Mouse (Mus musculus): ENCODE results near the gene Lhb.
"Not testable (repeated sequence)": the region's sequence is repeated elsewhere in the genome, so short reads cannot be mapped to it uniquely, and the experiment has no call there.

The Lhb gene

GRCm38 (mm10) chr7:45455932-45456696 is 35.5 kb downstream of the Lhb start:
- no peak for DNase-seq

DNA sequence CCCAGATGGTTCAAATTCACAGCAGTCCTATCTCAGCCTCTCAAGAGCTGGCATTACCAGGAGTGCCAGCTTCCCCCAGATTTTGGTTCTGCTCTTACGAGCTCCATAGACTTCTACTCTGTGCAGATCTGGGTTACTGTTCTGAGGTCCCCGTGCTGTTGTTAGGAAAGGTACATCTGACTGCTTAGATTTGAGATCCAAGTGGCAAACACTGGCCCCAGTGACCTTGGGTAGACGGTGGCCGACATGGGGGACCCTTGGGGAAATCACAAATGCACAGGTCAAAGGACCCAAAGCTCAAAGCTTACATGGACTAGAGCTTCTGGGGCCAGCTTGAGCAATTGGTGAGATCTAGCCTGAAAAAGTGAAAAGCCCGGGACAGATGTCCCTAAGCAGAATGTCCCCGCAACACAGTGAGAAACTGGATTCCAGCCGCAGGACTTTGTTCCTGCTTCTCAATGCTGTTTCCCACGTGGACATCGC is 36.1 kb downstream of the Lhb start:
- DNase-seq, result no peak

- no peak for DNase-seq
Observed at GRCm38 (mm10) chr7:45457204-45458060, 36.8 kb downstream of the Lhb start.

- DNase-seq, result peak; percentile 87
Observed at GRCm38 (mm10) chr7:45458748-45459563, 38.3 kb downstream of the Lhb start.

GRCm38 (mm10) chr7:45459564-45460140 is 39.0 kb downstream of the Lhb start, which contains the start of gene Ftl1:
Gene Ftl1, minus strand, starts transcription at chr7:45459884.
- peak; percentile 95 for DNase-seq

GRCm38 (mm10) chr7:45460377-45460776 is 39.8 kb downstream of the Lhb start:
- no peak for DNase-seq

- DNase-seq, result peak; percentile 26
Observed at GRCm38 (mm10) chr7:45460860-45461314, 40.3 kb downstream of the Lhb start.

- no peak for DNase-seq
Observed at GRCm38 (mm10) chr7:45461326-45461725, 40.7 kb downstream of the Lhb start.

DNA sequence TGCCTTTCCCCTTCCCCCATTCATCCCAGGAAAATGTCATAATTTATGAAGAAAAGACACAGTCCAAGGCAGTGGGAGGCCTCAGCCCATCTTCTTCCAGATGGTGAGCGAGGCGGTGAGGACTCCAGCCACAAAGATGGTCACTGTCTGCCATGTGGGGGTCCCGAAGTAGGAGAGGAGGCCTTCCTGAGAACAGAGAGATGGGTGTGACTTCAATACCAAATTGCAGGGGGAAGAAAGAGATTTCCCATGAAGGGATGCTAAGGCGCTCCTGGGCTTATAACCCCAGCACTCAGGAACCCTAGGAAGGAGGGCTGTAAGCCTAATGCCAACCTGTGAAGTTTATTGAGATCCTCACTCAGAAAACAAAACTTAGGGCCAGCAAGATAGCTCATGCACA is 41.2 kb downstream of the Lhb start:
- no peak for DNase-seq

GRCm38 (mm10) chr7:45462325-45462724 is 41.7 kb downstream of the Lhb start:
- no peak for DNase-seq

- not testable (repeated sequence) for DNase-seq
Observed at GRCm38 (mm10) chr7:45462868-45463267, 42.2 kb downstream of the Lhb start.

- no peak for DNase-seq
Observed at GRCm38 (mm10) chr7:45463987-45464778, 43.6 kb downstream of the Lhb start.

- no peak for DNase-seq
Observed at GRCm38 (mm10) chr7:45465112-45465511, 44.5 kb downstream of the Lhb start.

- peak; percentile 30 for DNase-seq
Observed at GRCm38 (mm10) chr7:45465549-45465948, 44.9 kb downstream of the Lhb start.

- peak; percentile 88 for DNase-seq
Observed at GRCm38 (mm10) chr7:45466283-45467089, 45.9 kb downstream of the Lhb start, which contains the start of gene Bax. Gene Bax, minus strand, starts transcription at chr7:45466898.

DNA sequence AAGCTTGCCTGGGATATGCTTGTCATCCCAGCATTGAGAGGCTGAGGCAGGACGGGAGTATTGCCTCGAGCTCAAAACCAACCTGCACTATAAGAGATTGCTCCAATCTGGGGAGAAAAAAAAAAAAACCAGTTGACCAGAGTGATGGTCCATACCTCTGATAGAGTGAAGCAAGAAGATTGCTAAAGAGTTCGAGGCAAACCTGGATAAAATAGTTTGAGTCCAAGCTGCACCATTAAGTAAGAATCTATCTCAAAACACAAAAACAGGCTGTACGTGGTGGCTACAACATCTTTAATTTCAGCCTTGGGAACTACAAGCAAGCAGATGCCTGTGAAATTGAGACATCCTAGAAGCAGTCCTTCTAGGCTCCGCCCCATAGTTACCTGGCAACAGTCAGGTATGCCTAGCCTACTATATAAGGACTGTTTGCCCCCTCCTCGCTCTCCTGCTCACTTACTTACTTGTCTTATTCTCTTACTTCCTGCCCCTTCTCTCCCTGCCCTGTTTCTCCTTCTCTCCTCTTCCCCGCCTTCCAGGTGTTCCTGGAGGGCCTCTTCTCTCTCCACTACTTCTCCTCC is 46.6 kb downstream of the Lhb start:
- no peak for DNase-seq

DNA sequence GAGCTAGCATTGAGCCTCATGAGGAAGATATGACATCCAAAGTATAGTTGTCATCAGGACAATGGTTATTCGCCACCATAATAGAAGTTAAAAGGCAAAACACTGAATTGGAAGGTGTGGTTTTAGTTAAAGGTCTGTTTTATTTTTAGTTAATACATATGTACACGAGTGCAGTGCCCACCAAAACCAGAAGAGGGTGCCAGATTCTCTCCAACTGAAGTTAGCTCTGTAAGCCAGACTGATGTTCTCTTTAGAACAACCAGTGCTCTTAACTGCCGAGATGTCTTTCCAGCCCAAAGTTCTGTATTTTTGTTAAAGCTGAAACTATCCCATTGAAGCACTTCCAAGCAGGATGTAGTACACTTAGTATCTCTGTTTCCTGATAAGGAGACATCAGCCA is 50.2 kb downstream of the Lhb start:
- peak; percentile 72 for DNase-seq

Data from thymus, postnatal 25 days (tissue).